Mouse (Mus musculus): ENCODE results near the gene Tmem269. TPM values are rescaled to one million over a fixed set of nuclear protein-coding genes. Genes with fewer than 3 reads are reported as not detected.

The Tmem269 gene
- polyA plus RNA-seq, 1 experiment from 2014 or later = not detected

- Histone ChIP-seq H3K4me2 (no peak overlapping the region), H3K4me3 (no peak overlapping the region), H3K27ac (ENCODE audit: poor library complexity, severe bottlenecking) (no peak overlapping the region), H3K27me3 (replicated peaks) (no peaks in the 10 kb centered on the region), H3K36me3 (no peaks in the 10 kb centered on the region), H3K4me1 (replicated peaks) (no peaks in the 10 kb centered on the region), H3K9ac (no peak overlapping the region), H3K9me3 (replicated peaks) (no peaks in the 10 kb centered on the region; the same call in 1 of the 2 replicates)
- ATAC-seq (ENCODE audit: insufficient number of reproducible peaks, low FRiP score) = no peak
- WGBS = 67% methylated on average over 5 of the region's 5 CpGs
Observed at GRCm38 (mm10) chr4:119157891-119158290, 60.1 kb downstream of the Tmem269 start.

GRCm38 (mm10) chr4:119157186-119157585 lies 60.8 kb downstream of the Tmem269 start:
- ATAC-seq (ENCODE audit: insufficient number of reproducible peaks, low FRiP score) = no peak
- Histone ChIP-seq H3K9ac (no peak overlapping the region), H3K4me1 (replicated peaks) (no peaks in the 10 kb centered on the region), H3K27me3 (replicated peaks) (no peaks in the 10 kb centered on the region), H3K9me3 (replicated peaks) (no peaks in the 10 kb centered on the region; the same call in 1 of the 2 replicates), H3K4me3 (no peak overlapping the region), H3K27ac (ENCODE audit: poor library complexity, severe bottlenecking) (no peak overlapping the region), H3K36me3 (no peaks in the 10 kb centered on the region), H3K4me2 (no peak overlapping the region)
- 37% methylated on average over 2 of the region's 2 CpGs for WGBS

Other genes starting within 250 kb of the Tmem269 start
- 330 and 331 TPM in 2 replicates for gene Slc2a1, start 109.5 kb downstream of the Tmem269 start, polyA plus RNA-seq (2016; fragmentation: Nextera tagmentation; extraction: Ambion mirVana)
- 8.3 and 11.5 TPM in 2 replicates for gene Zfp691, start 44.0 kb downstream of the Tmem269 start, polyA plus RNA-seq (2016; fragmentation: Nextera tagmentation; extraction: Ambion mirVana)
- gene Ermap, start 28.2 kb downstream of the Tmem269 start, polyA plus RNA-seq (2016; fragmentation: Nextera tagmentation; extraction: Ambion mirVana) = 22.9 and 26.7 TPM in 2 replicates
- 127 TPM in 2 replicates for gene Svbp, start 22.9 kb downstream of the Tmem269 start, polyA plus RNA-seq (2016; fragmentation: Nextera tagmentation; extraction: Ambion mirVana)
- gene AU022252, start 14.5 kb upstream of the Tmem269 start, polyA plus RNA-seq (2016; fragmentation: Nextera tagmentation; extraction: Ambion mirVana) = 27.8 and 28.9 TPM in 2 replicates
- 32.8 and 34.3 TPM in 2 replicates for gene P3h1, start 14.7 kb upstream of the Tmem269 start, polyA plus RNA-seq (2016; fragmentation: Nextera tagmentation; extraction: Ambion mirVana)
- not detected in 2 replicates for gene Cldn19, start 37.2 kb upstream of the Tmem269 start, polyA plus RNA-seq (2016; fragmentation: Nextera tagmentation; extraction: Ambion mirVana)
- 851 and 903 TPM in 2 replicates for gene Ybx1, start 76.4 kb upstream of the Tmem269 start, polyA plus RNA-seq (2016; fragmentation: Nextera tagmentation; extraction: Ambion mirVana)
- gene Ppih, start 102.3 kb upstream of the Tmem269 start, polyA plus RNA-seq (2016; fragmentation: Nextera tagmentation; extraction: Ambion mirVana) = 58.1 and 58.5 TPM in 2 replicates
- gene Ccdc30, start 197.3 kb upstream of the Tmem269 start, polyA plus RNA-seq (2016; fragmentation: Nextera tagmentation; extraction: Ambion mirVana) = 3.3 and 4.1 TPM in 2 replicates
- gene Ppcs, start 204.2 kb upstream of the Tmem269 start, polyA plus RNA-seq (2016; fragmentation: Nextera tagmentation; extraction: Ambion mirVana) = 26.3 and 27.6 TPM in 2 replicates
- 0.23 TPM in 1 of 2 replicates, not detected in the other for gene Zmynd12, start 204.6 kb upstream of the Tmem269 start, polyA plus RNA-seq (2016; fragmentation: Nextera tagmentation; extraction: Ambion mirVana)

Data from heart, embryonic 12.5 days (tissue).